In genomic region chr4:139319740-139320139, GRCm38 (mm10) we compare ENCODE assay signal across 13 mouse cellular contexts.
"Had no signal": no experiment of that assay in that cellular context is flagged by ENCODE, and none has a peak within 500 bp of the region (broad histone marks: within the 10 kb centered on the region; RNA-seq: fewer than 3 reads in every experiment).

No protein-coding gene starts in this region.

- DNase-seq: kidney, adult 8-10 months; kidney, postnatal 25 days; lung, postnatal 4 days; spleen, adult 18-20 months had no signal

- H3K4me2 ChIP-seq: liver, embryonic 12.5 days; midbrain, embryonic 11.5 days; midbrain, embryonic 15.5 days; neural tube, embryonic 15.5 days had no signal

- ATAC-seq: intestine, postnatal 0 days; liver, embryonic 12.5 days; lung, postnatal 0 days; midbrain, embryonic 15.5 days had no signal

- H3K27ac ChIP-seq: left cerebral cortex, adult 2 months; limb, embryonic 10.5 days; liver, embryonic 12.5 days; midbrain, embryonic 15.5 days; neural tube, embryonic 15.5 days had no signal

- H3K27me3 ChIP-seq: liver, embryonic 12.5 days; midbrain, embryonic 15.5 days; neural tube, embryonic 15.5 days had no signal

- H3K9me3 ChIP-seq: limb, embryonic 10.5 days; liver, embryonic 12.5 days; midbrain, embryonic 15.5 days; neural tube, embryonic 15.5 days had no signal

- H3K4me3 ChIP-seq: left cerebral cortex, adult 2 months; limb, embryonic 10.5 days; liver, embryonic 12.5 days; megakaryocyte, embryonic 14.5 days; midbrain, embryonic 15.5 days; neural tube, embryonic 15.5 days had no signal

- H3K9ac ChIP-seq: liver, embryonic 12.5 days; midbrain, embryonic 15.5 days; neural tube, embryonic 15.5 days had no signal

- H3K4me1 ChIP-seq: limb, embryonic 10.5 days; midbrain, embryonic 15.5 days; neural tube, embryonic 15.5 days had no signal
